ENCODE assay signal across 8 mouse cellular contexts in genomic region chr7:12920495-12920894, GRCm38 (mm10). TPM values are rescaled to one million over a fixed set of nuclear protein-coding genes. Genes with fewer than 3 reads are reported as not detected.
A peak's percentile ranks its signal among the peaks of the same experiment; 100 is the strongest.
DNase-seq lines count a peak whose midpoint lies in the region; ATAC-seq and TF ChIP-seq lines count a peak whose summit lies in the region.
"Not testable (repeated sequence)": the region's sequence is repeated elsewhere in the genome, so short reads cannot be mapped to it uniquely, and the experiment has no call there.
"Had no signal": no experiment of that assay in that cellular context is flagged by ENCODE, and none has a peak within 500 bp of the region (broad histone marks: within the 10 kb centered on the region; RNA-seq: fewer than 3 reads in every experiment).

No protein-coding gene starts in this region.

- ATAC-seq in limb, embryonic 13.5 days (ENCODE audit: low FRiP score, low read depth); liver, embryonic 14.5 days (ENCODE audit: insufficient read depth): not testable (repeated sequence)

- H3K36me3 ChIP-seq in ES-E14 (ENCODE audit: control insufficient read depth, insufficient read depth, low read length, poor library complexity, severe bottlenecking) = peaks cover 27% of the 10 kb centered on the region
- peaks cover 26% of the 10 kb centered on the region for H3K36me3 ChIP-seq in embryonic facial prominence, embryonic 10.5 days (replicated peaks)
- H3K36me3 ChIP-seq in limb, embryonic 13.5 days = peaks cover 25% of the 10 kb centered on the region
- H3K36me3 ChIP-seq in liver, embryonic 14.5 days (replicated peaks; ENCODE audit: control insufficient read depth, insufficient read depth, low read depth) = peaks cover 22% of the 10 kb centered on the region
- peaks cover 26% of the 10 kb centered on the region for H3K36me3 ChIP-seq in midbrain, embryonic 10.5 days

- not testable (repeated sequence) for TF ChIP-seq CTCF in liver, embryonic 14.5 days (IDR thresholded peaks at IDR 0.05; ENCODE audit: low read depth)

- not testable (repeated sequence) for H3K27ac ChIP-seq in ES-E14 (ENCODE audit: insufficient read depth, low read depth, low read length, poor library complexity, severe bottlenecking); embryonic facial prominence, embryonic 10.5 days (replicated peaks); limb, embryonic 13.5 days; liver, embryonic 14.5 days; midbrain, embryonic 10.5 days (replicated peaks)

- DNase-seq in ES-E14 (ENCODE audit: low read depth, low spot score); embryonic facial prominence, embryonic 10.5 days (ENCODE audit: low spot score); liver, embryonic 14.5 days (ENCODE audit: low read depth in 3 of 3, low spot score in 3 of 3); midbrain, embryonic 10.5 days (ENCODE audit: low spot score): not testable (repeated sequence)
- peak; percentile 84 for DNase-seq in heart, adult 11 months

- WGBS in embryonic facial prominence, embryonic 10.5 days = 87% methylated on average over 7 of the region's 8 CpGs
- WGBS in limb, embryonic 13.5 days = 87% methylated on average over 7 of the region's 8 CpGs
- WGBS in liver, embryonic 14.5 days (ENCODE audit: insufficient replicate concordance) = 62% methylated on average over 7 of the region's 8 CpGs
- WGBS in midbrain, embryonic 10.5 days = 89% methylated on average over 7 of the region's 8 CpGs

- not testable (repeated sequence) for H3K27me3 ChIP-seq in embryonic facial prominence, embryonic 10.5 days (replicated peaks; ENCODE audit: low read depth, poor library complexity, severe bottlenecking); limb, embryonic 13.5 days; liver, embryonic 14.5 days (ENCODE audit: control insufficient read depth, insufficient read depth, low read length); midbrain, embryonic 10.5 days (ENCODE audit: low read depth, poor library complexity, severe bottlenecking)

- peak overlapping the region; percentile 42 to 62 for H3K4me3 ChIP-seq in ES-E14 (ENCODE audit: insufficient read depth in 1 of 2, low read depth in 1 of 2, low read length in 2 of 2, poor library complexity in 1 of 2, severe bottlenecking in 1 of 2)
- H3K4me3 ChIP-seq in embryonic facial prominence, embryonic 10.5 days = peak overlapping the region; percentile 91
- not testable (repeated sequence) for H3K4me3 ChIP-seq in limb, embryonic 13.5 days; liver, embryonic 14.5 days (ENCODE audit: insufficient read depth in 1 of 2, low read depth in 2 of 2, low read length in 2 of 2)
- peak overlapping the region; percentile 91 for H3K4me3 ChIP-seq in midbrain, embryonic 10.5 days

- peak overlapping the region; percentile 66; the same call in 1 of the 2 replicates for H3K9ac ChIP-seq in ES-E14 (ENCODE audit: insufficient read depth, low read depth, low read length, poor library complexity, severe bottlenecking)
- H3K9ac ChIP-seq in limb, embryonic 13.5 days; liver, embryonic 14.5 days (replicated peaks): not testable (repeated sequence)

- H3K4me2 ChIP-seq in limb, embryonic 13.5 days (replicated peaks) = 0 out of 2 replicates have a peak overlapping the region, but pooled peaks have one; percentile 14
- peak overlapping the region; percentile 81 for H3K4me2 ChIP-seq in liver, embryonic 14.5 days (ENCODE audit: low read depth)

- in situ Hi-C loops in ES-E14 (cut with MboI; ENCODE audit: low sequenced_read_pairs in 2 of 2, unreplicated experiment in 2 of 2) = loop anchor here in 1 of 2 experiments (10.0 kb wide), 1 partner anchor 124 kb away; no protein-coding TSS in a partner anchor

- not testable (repeated sequence) for H3K9me3 ChIP-seq in ES-E14 (ENCODE audit: control insufficient read depth, insufficient read depth, low read depth, low read length); embryonic facial prominence, embryonic 10.5 days; limb, embryonic 13.5 days; liver, embryonic 14.5 days (ENCODE audit: control insufficient read depth, low read length); midbrain, embryonic 10.5 days (replicated peaks)

- H3K4me1 ChIP-seq in ES-E14 (ENCODE audit: control insufficient read depth in 2 of 2, insufficient read depth in 2 of 2, low read length in 2 of 2, poor library complexity in 1 of 2) = not testable (repeated sequence)
- H3K4me1 ChIP-seq in embryonic facial prominence, embryonic 10.5 days = peaks cover 23% of the 10 kb centered on the region
- H3K4me1 ChIP-seq in limb, embryonic 13.5 days = peaks cover 13% of the 10 kb centered on the region
- peaks cover 12 to 14% of the 10 kb centered on the region in 2 experiments for H3K4me1 ChIP-seq in liver, embryonic 14.5 days (replicated peaks; ENCODE audit: control insufficient read depth in 2 of 2, insufficient read depth in 2 of 2, low read length in 1 of 2)
- peaks cover 25% of the 10 kb centered on the region for H3K4me1 ChIP-seq in midbrain, embryonic 10.5 days

- not testable (repeated sequence) for TF ChIP-seq EP300 in liver, embryonic 14.5 days (IDR thresholded peaks at IDR 0.05; ENCODE audit: low read depth)

RNA-seq across cellular contexts. Expression of gene Rps5, which starts 1.6 kb away (rescaled TPM):
- 3,358 and 4,390 TPM in 2 replicates for total RNA-seq in ES-E14 (2012; rRNA removed)
- polyA plus RNA-seq in embryonic facial prominence, embryonic 10.5 days (2016; fragmentation: Nextera tagmentation; extraction: Ambion mirVana) = 1,112 and 1,123 TPM in 2 replicates
- 1,044 and 1,066 TPM in 2 replicates for polyA plus RNA-seq in limb, embryonic 13.5 days (2015; fragmentation: Nextera tagmentation; extraction: Ambion mirVana)
- 1,715 and 1,748 TPM in 2 replicates for polyA plus RNA-seq in liver, embryonic 14.5 days (2012; rRNA removed)
- 863 and 876 TPM in 2 replicates for polyA plus RNA-seq in liver, embryonic 14.5 days (2014; fragmentation: Nextera tagmentation; extraction: Ambion mirVana)
- polyA plus RNA-seq in midbrain, embryonic 10.5 days (2016; fragmentation: Nextera tagmentation; extraction: Ambion mirVana) = 886 and 1,011 TPM in 2 replicates

RNA-seq across cellular contexts. Expression of gene Rnf225, which starts 6.7 kb away (rescaled TPM):
- total RNA-seq in ES-E14 (2012; rRNA removed) = 4.4 and 6.9 TPM in 2 replicates
- polyA plus RNA-seq in embryonic facial prominence, embryonic 10.5 days (2016; fragmentation: Nextera tagmentation; extraction: Ambion mirVana) = 0.67 and 1.0 TPM in 2 replicates
- 0.42 and 0.64 TPM in 2 replicates for polyA plus RNA-seq in limb, embryonic 13.5 days (2015; fragmentation: Nextera tagmentation; extraction: Ambion mirVana)
- 0.55 TPM in 2 replicates for polyA plus RNA-seq in liver, embryonic 14.5 days (2012; rRNA removed)
- 0.09 and 0.15 TPM in 2 replicates for polyA plus RNA-seq in liver, embryonic 14.5 days (2014; fragmentation: Nextera tagmentation; extraction: Ambion mirVana)
- polyA plus RNA-seq in midbrain, embryonic 10.5 days (2016; fragmentation: Nextera tagmentation; extraction: Ambion mirVana) = 0.47 and 0.83 TPM in 2 replicates
- polyA plus RNA-seq: CD4-positive, CD25-positive, alpha-beta regulatory T cell, adult 4 months; macrophage had no signal

RNA-seq across cellular contexts. Expression of gene Zscan22, which starts 22.9 kb away (rescaled TPM):
- total RNA-seq in ES-E14 (2012; rRNA removed) = 5.1 and 5.7 TPM in 2 replicates
- polyA plus RNA-seq in embryonic facial prominence, embryonic 10.5 days (2016; fragmentation: Nextera tagmentation; extraction: Ambion mirVana) = 19.7 and 20.1 TPM in 2 replicates
- polyA plus RNA-seq in limb, embryonic 13.5 days (2015; fragmentation: Nextera tagmentation; extraction: Ambion mirVana) = 15.8 and 20.9 TPM in 2 replicates
- polyA plus RNA-seq in liver, embryonic 14.5 days (2012; rRNA removed) = 3.8 and 3.9 TPM in 2 replicates
- 3.9 and 5.1 TPM in 2 replicates for polyA plus RNA-seq in liver, embryonic 14.5 days (2014; fragmentation: Nextera tagmentation; extraction: Ambion mirVana)
- 16.3 and 17.7 TPM in 2 replicates for polyA plus RNA-seq in midbrain, embryonic 10.5 days (2016; fragmentation: Nextera tagmentation; extraction: Ambion mirVana)

RNA-seq across cellular contexts. Expression of gene Zfp128, which starts 39.5 kb away (rescaled TPM):
- total RNA-seq in ES-E14 (2012; rRNA removed) = 1.4 and 1.8 TPM in 2 replicates
- polyA plus RNA-seq in embryonic facial prominence, embryonic 10.5 days (2016; fragmentation: Nextera tagmentation; extraction: Ambion mirVana) = 5.7 and 6.6 TPM in 2 replicates
- 6.4 and 7.3 TPM in 2 replicates for polyA plus RNA-seq in limb, embryonic 13.5 days (2015; fragmentation: Nextera tagmentation; extraction: Ambion mirVana)
- polyA plus RNA-seq in liver, embryonic 14.5 days (2012; rRNA removed) = 0.49 and 0.54 TPM in 2 replicates
- 0.39 and 1.0 TPM in 2 replicates for polyA plus RNA-seq in liver, embryonic 14.5 days (2014; fragmentation: Nextera tagmentation; extraction: Ambion mirVana)
- polyA plus RNA-seq in midbrain, embryonic 10.5 days (2016; fragmentation: Nextera tagmentation; extraction: Ambion mirVana) = 5.5 and 5.7 TPM in 2 replicates

RNA-seq across cellular contexts. Expression of gene Zfp324, which starts 45.1 kb away (rescaled TPM):
- total RNA-seq in ES-E14 (2012; rRNA removed) = 4.7 and 5.6 TPM in 2 replicates
- polyA plus RNA-seq in embryonic facial prominence, embryonic 10.5 days (2016; fragmentation: Nextera tagmentation; extraction: Ambion mirVana) = 11.8 and 12.5 TPM in 2 replicates
- 12.6 and 13.6 TPM in 2 replicates for polyA plus RNA-seq in limb, embryonic 13.5 days (2015; fragmentation: Nextera tagmentation; extraction: Ambion mirVana)
- polyA plus RNA-seq in liver, embryonic 14.5 days (2012; rRNA removed) = 1.7 and 1.8 TPM in 2 replicates
- 2.0 and 2.4 TPM in 2 replicates for polyA plus RNA-seq in liver, embryonic 14.5 days (2014; fragmentation: Nextera tagmentation; extraction: Ambion mirVana)
- polyA plus RNA-seq in midbrain, embryonic 10.5 days (2016; fragmentation: Nextera tagmentation; extraction: Ambion mirVana) = 11.4 and 13.2 TPM in 2 replicates
